Mouse (Mus musculus): ENCODE measurements around the gene Cabin1. TPM values are rescaled to one million over a fixed set of nuclear protein-coding genes. Genes with fewer than 3 reads are reported as not detected.

The Cabin1 gene
- polyA plus RNA-seq, 1 experiment = 31.2 TPM

DNA sequence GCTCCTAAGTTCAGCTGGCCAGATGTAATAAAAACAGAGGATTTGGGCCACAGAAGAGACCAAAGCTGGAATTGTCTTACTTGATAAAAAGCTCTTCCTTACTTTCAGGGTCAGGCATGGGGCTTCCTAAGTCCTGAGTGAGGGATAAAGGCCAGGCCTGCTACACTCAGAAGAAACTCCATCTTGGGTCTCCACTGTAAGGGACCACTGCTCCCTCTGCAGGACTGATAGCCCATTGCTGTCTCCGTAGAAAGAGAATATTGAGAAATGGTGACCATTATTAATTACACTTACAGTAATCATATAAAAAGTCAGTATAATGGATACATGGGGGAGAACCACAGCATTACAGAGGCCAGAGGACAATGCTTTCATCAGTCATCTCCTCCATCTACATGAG lies 60.6 kb downstream of the Cabin1 start:
- Histone ChIP-seq H3K4me3 (replicated peaks) (no peak overlapping the region), H3K4me1 (peaks cover 80% of the 10 kb centered on the region), H3K9me3 (no peaks in the 10 kb centered on the region), H3K27me3 (replicated peaks) (no peaks in the 10 kb centered on the region), H3K36me3 (replicated peaks; ENCODE audit: low read length) (peaks cover 94% of the 10 kb centered on the region)
- TF ChIP-seq FLI1 (IDR thresholded peaks at IDR 0.05; ENCODE audit: low read length) = no peak
- TF ChIP-seq GATA1 (IDR thresholded peaks at IDR 0.05; ENCODE audit: borderline replicate concordance, low read length) = no peak

DNA sequence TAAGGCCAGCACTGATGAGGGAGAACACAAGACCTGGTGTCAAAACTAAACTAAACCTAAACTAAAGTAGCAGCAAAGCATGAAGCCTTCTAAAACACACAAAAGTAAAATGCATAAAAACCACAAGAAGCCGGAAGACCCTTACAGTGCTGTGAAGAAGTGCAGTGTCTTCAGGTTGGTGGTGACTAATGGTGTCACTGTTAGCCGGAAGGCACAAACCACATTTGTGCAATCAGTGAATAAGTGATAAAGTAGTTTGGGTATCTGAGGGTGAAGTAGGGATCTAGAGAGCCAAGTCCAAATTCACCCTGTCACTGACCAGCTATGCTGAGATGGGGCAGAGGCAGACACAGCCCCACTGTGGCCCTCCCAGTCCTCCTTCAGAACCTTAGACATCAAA lies 61.6 kb downstream of the Cabin1 start:
- Histone ChIP-seq H3K36me3 (replicated peaks; ENCODE audit: low read length) (peaks cover 94% of the 10 kb centered on the region), H3K9me3 (no peaks in the 10 kb centered on the region), H3K27me3 (replicated peaks) (no peaks in the 10 kb centered on the region), H3K4me1 (peaks cover 81% of the 10 kb centered on the region), H3K4me3 (replicated peaks) (no peak overlapping the region)
- TF ChIP-seq GATA1 (IDR thresholded peaks at IDR 0.05; ENCODE audit: borderline replicate concordance, low read length) = no peak
- TF ChIP-seq FLI1 (IDR thresholded peaks at IDR 0.05; ENCODE audit: low read length) = no peak

- Histone ChIP-seq H3K36me3 (replicated peaks; ENCODE audit: low read length) (peaks cover 90% of the 10 kb centered on the region), H3K4me1 (peaks cover 81% of the 10 kb centered on the region), H3K27me3 (replicated peaks) (no peaks in the 10 kb centered on the region), H3K4me3 (replicated peaks) (no peak overlapping the region), H3K9me3 (no peaks in the 10 kb centered on the region)
- no peak for TF ChIP-seq GATA1 (IDR thresholded peaks at IDR 0.05; ENCODE audit: borderline replicate concordance, low read length)
Measured at GRCm38 (mm10) chr10:75701280-75701679, 62.9 kb downstream of the Cabin1 start.

DNA sequence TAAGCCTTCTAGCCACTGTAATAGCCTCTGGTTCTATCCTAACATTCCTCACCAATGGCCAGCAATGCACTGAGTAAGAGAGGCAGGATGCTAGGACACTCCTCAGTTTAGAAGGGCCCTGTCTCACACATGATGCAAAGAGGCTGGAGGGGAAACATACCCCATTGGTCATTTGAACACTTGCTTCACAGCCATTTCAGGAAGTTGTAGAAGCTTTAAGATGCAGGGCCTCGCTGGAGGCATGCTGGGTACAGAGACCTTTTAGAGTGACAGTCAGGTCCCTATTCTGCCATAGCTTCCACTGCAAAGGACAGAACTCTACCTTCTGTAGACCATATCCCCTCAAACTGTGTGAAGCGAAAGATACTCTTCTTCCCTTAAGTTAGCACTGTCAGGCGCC lies 66.4 kb downstream of the Cabin1 start:
- Histone ChIP-seq H3K36me3 (replicated peaks; ENCODE audit: low read length) (peaks cover 93% of the 10 kb centered on the region), H3K27me3 (replicated peaks) (peaks cover 8% of the 10 kb centered on the region), H3K4me3 (replicated peaks) (no peak overlapping the region), H3K4me1 (peaks cover 84% of the 10 kb centered on the region), H3K9me3 (no peaks in the 10 kb centered on the region)
- TF ChIP-seq GATA1 (IDR thresholded peaks at IDR 0.05; ENCODE audit: borderline replicate concordance, low read length) (no peak), FLI1 (IDR thresholded peaks at IDR 0.05; ENCODE audit: low read length) (no peak)

DNA sequence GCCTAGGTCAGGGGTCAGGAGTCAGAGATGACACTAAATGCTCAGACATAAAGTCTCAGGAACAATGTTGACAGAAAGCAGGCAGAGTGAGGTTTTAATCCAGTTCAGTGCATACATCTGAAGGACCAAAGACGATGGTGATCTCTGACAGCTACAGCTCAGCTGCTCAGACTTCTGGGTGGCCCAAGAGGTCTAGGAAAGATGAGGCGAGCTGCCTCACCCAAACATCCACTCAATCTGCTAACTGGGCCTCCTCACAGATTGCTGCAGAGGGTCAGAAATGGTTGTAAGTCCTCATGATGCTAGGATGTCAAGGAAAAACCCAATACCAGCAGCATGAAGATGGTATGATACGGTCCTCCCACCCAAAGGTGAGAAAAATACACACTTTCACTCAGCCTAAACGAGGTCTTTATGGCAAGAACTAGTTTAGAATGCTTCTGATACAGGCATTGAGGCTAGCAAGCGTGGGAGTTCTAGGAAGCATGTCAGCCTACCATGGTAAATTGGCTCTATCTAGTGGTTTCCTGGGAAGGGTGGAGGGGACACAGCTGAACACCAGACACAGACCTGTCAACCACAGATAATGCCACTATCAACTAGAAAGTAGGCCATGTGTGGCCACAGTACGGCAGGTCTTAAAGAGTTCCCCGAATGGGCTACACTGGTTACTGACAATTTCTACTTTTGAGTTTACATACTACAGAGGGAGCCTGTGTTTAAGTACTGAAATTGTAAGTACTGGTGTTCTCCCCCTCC lies 67.4 kb downstream of the Cabin1 start:
- peaks cover 8% of the 10 kb centered on the region for H3K27me3 ChIP-seq (replicated peaks)
- TF ChIP-seq GATA1 (IDR thresholded peaks at IDR 0.05; ENCODE audit: borderline replicate concordance, low read length) = no peak; the same call in 2 of the 3 replicates
- H3K36me3 ChIP-seq (replicated peaks; ENCODE audit: low read length) = peaks cover 95% of the 10 kb centered on the region
- peak overlapping the region; percentile 77 for H3K4me3 ChIP-seq (replicated peaks)
- no peaks in the 10 kb centered on the region for H3K9me3 ChIP-seq
- H3K4me1 ChIP-seq = peaks cover 82% of the 10 kb centered on the region

DNA sequence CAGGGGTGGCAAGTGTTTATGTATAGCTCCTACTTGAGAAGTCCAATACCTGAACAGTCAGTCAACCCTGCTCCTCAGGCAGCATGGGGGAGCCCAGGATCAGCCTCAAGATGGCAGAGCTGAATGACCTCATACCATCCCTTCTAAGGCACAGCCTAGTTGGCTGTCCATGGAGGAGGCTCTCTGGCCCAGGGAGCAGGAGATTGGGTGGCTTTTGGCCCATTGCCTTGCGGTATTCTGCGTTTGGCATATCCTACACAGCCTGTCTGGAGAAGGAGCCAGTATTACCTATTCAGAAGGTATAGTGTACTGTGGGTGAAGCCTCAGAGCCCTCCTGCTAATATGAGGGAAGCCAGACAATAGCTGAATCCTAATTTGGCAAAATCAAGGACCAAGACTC lies 68.6 kb downstream of the Cabin1 start:
- H3K27me3 ChIP-seq (replicated peaks) = peaks cover 8% of the 10 kb centered on the region
- TF ChIP-seq GATA1 (IDR thresholded peaks at IDR 0.05; ENCODE audit: borderline replicate concordance, low read length) = no peak
- TF ChIP-seq FLI1 (IDR thresholded peaks at IDR 0.05; ENCODE audit: low read length) = no peak
- H3K4me1 ChIP-seq = peaks cover 81% of the 10 kb centered on the region
- no peaks in the 10 kb centered on the region for H3K9me3 ChIP-seq
- H3K4me3 ChIP-seq (replicated peaks) = no peak overlapping the region
- H3K36me3 ChIP-seq (replicated peaks; ENCODE audit: low read length) = peaks cover 96% of the 10 kb centered on the region

DNA sequence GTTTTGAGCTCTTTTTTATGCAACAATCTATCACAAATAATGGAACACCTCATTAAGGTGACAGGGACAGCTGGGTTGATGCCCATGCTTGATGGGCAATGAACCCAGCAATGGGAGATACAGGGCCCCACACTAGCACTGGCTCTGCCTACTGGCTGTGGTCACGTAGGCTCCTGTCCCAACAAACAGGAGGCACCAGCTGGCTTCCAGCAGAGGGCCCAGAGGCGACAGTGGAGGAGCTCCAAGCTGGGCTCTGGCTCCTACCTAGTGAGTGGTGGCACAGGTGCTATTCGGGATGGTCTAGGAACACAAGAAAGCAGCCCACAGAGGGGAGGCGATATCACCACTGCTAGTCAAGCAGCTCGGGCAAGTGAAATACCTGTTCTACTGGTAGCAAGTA lies 69.1 kb downstream of the Cabin1 start:
- H3K4me3 ChIP-seq (replicated peaks) = no peak overlapping the region
- no peaks in the 10 kb centered on the region for H3K9me3 ChIP-seq
- H3K36me3 ChIP-seq (replicated peaks; ENCODE audit: low read length) = peaks cover 93% of the 10 kb centered on the region
- TF ChIP-seq GATA1 (IDR thresholded peaks at IDR 0.05; ENCODE audit: borderline replicate concordance, low read length) (no peak), FLI1 (IDR thresholded peaks at IDR 0.05; ENCODE audit: low read length) (no peak)
- H3K4me1 ChIP-seq = peaks cover 77% of the 10 kb centered on the region
- peaks cover 8% of the 10 kb centered on the region for H3K27me3 ChIP-seq (replicated peaks)

DNA sequence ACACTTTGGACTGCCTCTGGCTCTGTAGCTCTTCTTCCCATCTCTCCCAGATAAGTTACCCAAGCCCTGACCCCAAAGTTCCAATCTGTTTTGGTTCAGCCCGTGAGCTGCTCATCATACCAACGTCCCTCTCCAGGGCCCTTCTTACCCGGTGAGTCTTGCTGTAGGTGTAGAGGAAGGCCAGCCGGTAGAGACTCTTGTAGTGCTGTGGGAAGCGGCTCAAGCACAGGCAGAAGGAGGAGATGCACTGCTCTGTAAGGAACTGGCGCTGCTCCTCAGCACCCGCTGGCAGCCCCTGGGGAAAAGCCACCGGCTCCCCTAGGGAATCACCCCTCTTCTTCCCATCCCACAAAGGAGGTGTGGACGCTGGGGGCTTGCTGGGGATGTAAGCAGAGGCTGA lies 69.6 kb downstream of the Cabin1 start:
- Histone ChIP-seq H3K4me3 (replicated peaks) (no peak overlapping the region), H3K36me3 (replicated peaks; ENCODE audit: low read length) (peaks cover 93% of the 10 kb centered on the region), H3K27me3 (replicated peaks) (peaks cover 8% of the 10 kb centered on the region), H3K4me1 (peaks cover 76% of the 10 kb centered on the region), H3K9me3 (no peaks in the 10 kb centered on the region)
- TF ChIP-seq FLI1 (IDR thresholded peaks at IDR 0.05; ENCODE audit: low read length) (no peak), GATA1 (IDR thresholded peaks at IDR 0.05; ENCODE audit: borderline replicate concordance, low read length) (no peak)

DNA sequence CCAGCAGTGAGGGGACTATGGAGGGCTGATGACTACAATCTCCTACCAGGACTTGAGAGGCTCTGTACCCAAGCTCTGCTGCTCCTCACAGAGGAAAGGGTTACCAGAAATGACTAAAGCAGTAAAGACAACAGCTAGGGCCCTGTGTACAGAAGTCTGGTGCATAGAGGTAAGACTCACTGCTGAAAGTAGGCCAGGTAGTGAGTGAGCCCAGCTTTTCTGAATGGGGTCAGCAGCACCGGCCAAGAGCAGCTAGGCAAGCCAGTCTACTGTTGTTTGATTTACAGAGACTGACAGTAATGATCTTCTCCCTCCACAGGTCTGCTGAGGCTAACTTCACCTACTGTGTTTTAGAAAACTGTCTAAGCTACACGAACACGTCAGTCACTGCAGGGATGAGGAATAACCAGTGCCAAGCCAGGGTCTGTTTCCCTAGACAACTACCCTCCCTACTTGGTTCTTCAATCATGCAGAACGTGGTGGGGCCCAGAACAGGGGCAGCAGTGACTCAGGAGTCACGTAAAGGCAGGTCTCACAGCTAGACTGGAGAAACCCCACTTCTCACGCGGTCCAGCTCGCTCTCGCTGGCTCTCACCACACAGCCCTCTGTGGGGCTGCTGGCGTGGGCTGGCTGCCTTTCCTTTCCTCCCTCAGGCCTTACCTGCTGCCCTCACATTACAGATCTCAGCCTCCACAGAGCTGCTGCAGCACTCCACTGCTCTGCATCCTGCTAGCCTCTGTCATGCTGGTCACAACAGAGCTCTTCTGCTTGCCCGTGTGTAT lies 70.5 kb downstream of the Cabin1 start:
- TF ChIP-seq FLI1 (IDR thresholded peaks at IDR 0.05; ENCODE audit: low read length) (no peak), GATA1 (IDR thresholded peaks at IDR 0.05; ENCODE audit: borderline replicate concordance, low read length) (no peak)
- peaks cover 93% of the 10 kb centered on the region for H3K36me3 ChIP-seq (replicated peaks; ENCODE audit: low read length)
- peaks cover 8% of the 10 kb centered on the region for H3K27me3 ChIP-seq (replicated peaks)
- peaks cover 67% of the 10 kb centered on the region for H3K4me1 ChIP-seq
- H3K4me3 ChIP-seq (replicated peaks) = no peak overlapping the region
- no peaks in the 10 kb centered on the region for H3K9me3 ChIP-seq

DNA sequence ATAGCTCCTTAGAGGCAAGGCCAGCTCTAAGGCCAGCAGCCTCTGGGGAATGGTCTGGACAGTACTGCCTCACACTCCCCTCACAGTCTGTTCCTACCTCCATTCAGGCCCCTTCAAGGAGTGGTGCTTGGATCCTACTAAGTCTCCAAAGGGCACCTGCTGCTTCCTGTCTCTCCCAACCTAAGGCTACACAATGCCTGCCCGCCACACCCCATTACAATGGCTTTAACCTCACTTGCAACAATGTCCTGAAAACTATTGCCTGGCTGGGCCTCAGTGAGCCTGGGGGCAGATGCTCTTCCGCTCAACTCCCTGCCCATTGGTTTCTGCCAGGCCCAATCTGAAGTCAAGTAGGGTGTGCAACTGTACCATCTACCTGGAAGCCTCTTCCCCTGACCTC lies 75.5 kb downstream of the Cabin1 start:
- Histone ChIP-seq H3K4me3 (replicated peaks) (no peak overlapping the region), H3K9me3 (no peaks in the 10 kb centered on the region), H3K27me3 (replicated peaks) (no peaks in the 10 kb centered on the region), H3K4me1 (peaks cover 36% of the 10 kb centered on the region), H3K36me3 (replicated peaks; ENCODE audit: low read length) (peaks cover 95% of the 10 kb centered on the region)
- no peak for TF ChIP-seq FLI1 (IDR thresholded peaks at IDR 0.05; ENCODE audit: low read length)
- TF ChIP-seq GATA1 (IDR thresholded peaks at IDR 0.05; ENCODE audit: borderline replicate concordance, low read length) = no peak

Data from megakaryocyte, embryonic 14.5 days (primary cell).